Mouse (Mus musculus): ENCODE results near the gene Slx.
"Not testable (repeated sequence)": the region's sequence is repeated elsewhere in the genome, so short reads cannot be mapped to it uniquely, and the experiment has no call there.

Gene Slx

DNA sequence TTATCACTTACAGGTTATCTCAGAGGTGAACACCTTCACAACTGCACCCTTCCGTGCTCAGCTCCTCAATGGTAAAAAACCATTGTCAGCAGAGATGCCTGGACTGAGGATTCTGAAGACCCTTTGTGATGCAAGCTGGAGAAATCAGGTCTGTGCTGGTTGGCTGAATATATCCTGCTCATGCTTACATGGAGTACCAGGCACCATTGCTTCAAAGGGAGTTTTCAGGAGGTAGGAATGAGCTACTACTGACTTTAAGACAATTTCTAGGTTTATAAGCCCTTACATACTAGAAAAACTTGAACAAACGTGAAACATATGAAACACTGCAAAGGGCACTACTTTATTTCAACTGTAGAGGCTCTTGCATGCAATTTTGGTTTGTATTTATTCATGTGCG lies at the start of gene Slx:
Gene Slx, minus strand, starts transcription at position 101 of the 400 bp plus-strand sequence.
- not testable (repeated sequence) for DNase-seq

Data from cerebellum, postnatal 36 days (tissue).